Mouse (Mus musculus): Measurements from ENCODE around the gene Asna1. TPM values are rescaled to one million over a fixed set of nuclear protein-coding genes. Genes with fewer than 3 reads are reported as not detected.

The Asna1 gene
- total RNA-seq, 2 experiments from 2014 or later, result 68.4 to 78.2 TPM

GRCm38 (mm10) chr8:85035728-85036310 is 10.7 kb upstream of the Asna1 start:
- ATAC-seq (replicated peaks; ENCODE audit: poor library complexity), result no peak

DNA sequence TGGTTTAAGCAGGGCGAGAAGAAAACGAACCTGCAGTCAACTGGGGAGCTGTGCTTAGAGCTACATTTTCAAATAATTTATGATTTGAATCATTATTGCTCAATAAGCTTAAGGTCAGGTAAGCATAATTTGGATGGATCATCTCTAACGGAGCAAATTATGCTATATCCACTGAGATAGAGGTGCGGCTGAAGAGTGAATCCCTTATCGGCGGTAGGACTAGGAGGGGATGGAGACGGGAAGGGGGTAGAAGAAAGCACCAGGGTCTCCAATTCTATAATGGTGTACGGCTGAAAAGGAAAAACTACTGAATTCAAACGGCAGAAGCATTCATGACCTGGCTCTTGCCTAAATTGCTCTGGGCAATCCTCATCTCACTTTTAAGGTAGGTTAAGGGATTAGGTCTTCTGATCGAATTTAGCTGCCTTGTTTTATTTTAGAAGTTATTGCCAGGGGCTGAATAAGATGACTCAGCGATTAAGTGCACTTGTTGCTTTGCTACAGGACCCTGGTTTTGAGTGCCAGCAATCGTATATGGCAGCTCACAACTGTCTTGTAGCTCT is 10.2 kb upstream of the Asna1 start:
- ATAC-seq (replicated peaks; ENCODE audit: poor library complexity), result no peak

GRCm38 (mm10) chr8:85034764-85035163 is 9.7 kb upstream of the Asna1 start:
- peak; percentile 26 for ATAC-seq (replicated peaks; ENCODE audit: poor library complexity)

DNA sequence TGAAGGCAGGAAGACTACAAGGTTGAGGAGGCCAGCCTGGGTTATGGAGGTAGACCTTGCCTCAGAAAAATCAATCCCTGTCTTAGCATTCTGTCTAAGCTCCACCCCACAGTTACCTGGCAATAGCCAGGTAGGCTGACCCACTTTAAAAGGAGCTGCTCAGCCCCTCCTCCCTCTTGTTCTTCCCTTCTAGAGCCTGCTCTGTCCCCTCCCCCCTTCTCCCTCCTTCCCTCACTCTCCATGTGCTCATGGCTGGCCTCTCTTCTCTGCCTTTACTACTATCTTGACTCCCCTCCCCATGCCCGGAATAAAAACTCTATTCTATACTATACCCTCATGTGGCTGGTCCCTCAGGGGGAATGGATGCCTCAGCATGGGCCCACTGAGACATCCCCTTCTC is 8.8 kb upstream of the Asna1 start:
- ATAC-seq (replicated peaks; ENCODE audit: poor library complexity), result no peak

GRCm38 (mm10) chr8:85032622-85033311 is 7.7 kb upstream of the Asna1 start:
- ATAC-seq (replicated peaks; ENCODE audit: poor library complexity), result no peak

DNA sequence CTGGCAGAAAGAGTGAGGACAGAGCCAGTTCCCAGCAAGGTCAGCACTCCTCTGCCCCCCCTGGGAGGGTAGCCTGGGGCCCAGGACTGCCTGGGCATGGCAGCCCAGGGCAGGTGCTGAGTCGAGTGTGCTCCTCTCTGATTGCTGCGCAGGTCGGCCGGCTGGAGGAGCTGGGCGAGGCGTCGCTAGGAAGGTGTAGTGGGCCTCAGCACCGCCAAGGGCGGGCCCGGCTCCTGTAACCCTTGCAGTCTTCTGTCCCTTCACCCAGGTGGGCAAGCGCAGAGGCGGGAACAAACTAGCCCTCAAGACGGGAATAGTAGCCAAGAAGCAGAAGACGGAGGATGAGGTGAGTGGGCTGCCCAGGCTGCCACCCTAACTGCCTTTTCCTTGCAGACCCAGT is 4.2 kb upstream of the Asna1 start:
- ATAC-seq (replicated peaks; ENCODE audit: poor library complexity), result no peak

DNA sequence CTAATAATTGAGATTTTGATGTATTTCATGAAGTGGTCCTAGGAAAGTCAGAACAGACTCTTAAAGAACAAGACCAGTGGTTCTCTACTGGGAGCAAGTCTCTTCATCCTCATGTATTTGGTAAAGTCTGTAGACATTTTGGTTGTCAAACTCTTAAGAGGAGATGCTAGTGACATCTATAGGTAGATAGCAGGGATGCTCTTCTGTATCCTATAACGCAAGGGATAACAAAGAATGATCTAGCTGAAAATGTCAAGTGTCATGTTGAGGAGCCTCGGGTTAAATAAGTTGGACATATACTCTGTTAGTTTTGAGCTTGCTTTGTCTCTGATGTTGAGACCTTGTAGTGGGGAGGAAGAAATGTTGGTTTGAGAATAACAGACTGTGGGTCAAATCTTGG is 2.8 kb upstream of the Asna1 start:
- no peak for ATAC-seq (replicated peaks; ENCODE audit: poor library complexity)

DNA sequence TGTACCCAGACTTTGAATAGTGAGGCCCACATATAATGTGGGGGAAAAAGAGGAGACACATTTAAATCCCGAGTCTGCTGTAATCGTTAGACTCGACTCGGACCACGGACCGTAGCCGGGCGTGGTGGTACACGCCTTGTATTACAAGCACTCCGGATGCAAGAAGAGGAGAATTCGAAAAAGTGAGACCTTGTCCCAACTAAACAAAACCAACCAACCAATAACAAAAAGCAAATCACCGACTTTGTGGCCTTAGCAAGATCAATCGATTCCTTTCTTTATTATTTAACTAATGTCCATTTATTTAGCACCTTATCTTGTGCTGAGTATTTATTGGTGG is 2.4 kb upstream of the Asna1 start:
- no peak for ATAC-seq (replicated peaks; ENCODE audit: poor library complexity)

DNA sequence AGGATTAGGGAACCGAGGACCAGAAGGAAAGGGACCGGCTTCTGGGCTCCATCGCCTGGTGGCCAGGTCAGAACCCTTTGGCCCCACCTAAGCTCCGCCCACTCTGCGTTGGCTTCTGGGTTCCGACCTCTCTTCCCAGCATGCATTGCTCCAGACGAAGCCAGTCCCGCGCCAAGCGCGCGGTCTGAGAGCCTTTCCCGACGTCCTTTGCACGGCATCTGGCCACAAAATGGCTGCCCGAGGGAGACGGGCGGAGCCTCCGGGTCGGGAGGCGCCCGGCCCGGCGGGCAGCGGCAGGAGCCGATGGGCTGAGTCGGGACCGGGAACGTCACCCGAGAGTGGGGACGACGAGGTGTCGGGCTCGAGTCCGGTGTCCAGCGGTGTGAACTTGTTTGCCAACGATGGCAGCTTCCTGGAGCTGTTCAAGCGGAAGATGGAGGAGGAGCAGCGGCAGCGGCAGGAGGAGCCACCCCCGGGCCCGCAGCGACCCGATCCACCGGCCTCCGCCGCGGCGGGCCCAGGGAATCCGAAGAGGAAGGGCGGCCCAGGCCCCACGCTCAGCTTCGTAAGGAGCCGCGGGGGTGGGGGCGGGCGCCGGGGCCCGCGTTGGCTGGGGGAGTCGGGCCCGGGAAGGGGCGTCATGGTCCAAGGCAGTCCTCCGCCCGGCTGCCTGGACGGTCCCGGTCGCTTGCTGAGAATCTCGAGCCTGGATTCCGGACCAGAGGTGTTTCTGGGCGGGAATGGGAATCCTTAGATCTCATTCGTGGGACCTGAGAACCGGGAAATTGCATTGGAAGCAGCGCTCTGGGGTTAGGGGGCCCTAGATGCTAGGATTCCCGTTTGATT is 1.8 kb upstream of the Asna1 start, which contains the start of gene Trir:
Trir (plus strand) TSS at position 154 of the 846 bp plus-strand sequence.
- peak; percentile 84 for ATAC-seq (replicated peaks; ENCODE audit: poor library complexity)

DNA sequence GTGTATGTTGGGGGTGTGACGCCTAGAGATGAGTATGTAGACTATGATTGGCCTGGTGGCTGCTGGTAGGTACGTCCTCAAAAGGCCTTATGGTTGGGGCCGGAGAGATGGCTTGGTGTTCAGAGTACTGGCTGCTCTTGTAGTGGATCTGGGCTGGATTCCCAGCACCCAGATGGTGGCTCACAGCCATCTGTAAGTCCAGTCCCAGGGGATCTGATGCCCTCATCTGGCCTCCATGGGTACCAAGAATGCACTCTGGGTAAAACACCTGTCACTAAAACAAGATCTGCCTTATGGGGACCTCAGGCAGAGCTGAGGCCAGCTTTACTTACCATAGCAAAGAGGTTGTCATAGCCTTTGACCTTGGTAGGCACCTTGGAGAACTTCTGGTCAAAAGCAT is 1.2 kb downstream of the Asna1 start:
- ATAC-seq (replicated peaks; ENCODE audit: poor library complexity), result no peak

DNA sequence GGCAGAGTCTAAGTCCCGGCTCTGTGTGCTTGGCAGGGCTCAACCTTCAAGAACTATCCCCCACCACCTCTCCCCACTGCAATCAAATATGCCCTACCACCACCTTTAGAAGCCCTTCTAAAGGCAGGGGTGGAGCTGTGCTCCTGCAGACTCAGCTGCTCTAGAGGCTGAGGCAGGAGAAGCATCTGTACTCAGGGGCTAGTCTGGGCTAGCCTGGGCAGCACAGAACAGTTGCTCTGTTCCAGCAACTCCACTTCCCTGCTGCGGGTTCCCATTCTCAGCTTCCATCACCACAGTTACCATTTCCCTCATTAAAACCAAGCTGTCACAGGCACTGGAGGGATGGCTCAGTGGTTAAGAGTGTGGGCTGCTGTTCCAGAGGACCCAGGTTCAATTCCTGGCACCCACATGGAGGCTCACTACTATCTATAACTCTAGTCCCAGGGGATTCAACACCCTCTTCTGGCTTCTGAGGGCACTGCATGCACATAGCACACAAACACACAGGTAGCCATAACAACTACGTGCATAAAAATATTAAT is 3.5 kb downstream of the Asna1 start:
- ATAC-seq (replicated peaks; ENCODE audit: poor library complexity), result no peak

DNA sequence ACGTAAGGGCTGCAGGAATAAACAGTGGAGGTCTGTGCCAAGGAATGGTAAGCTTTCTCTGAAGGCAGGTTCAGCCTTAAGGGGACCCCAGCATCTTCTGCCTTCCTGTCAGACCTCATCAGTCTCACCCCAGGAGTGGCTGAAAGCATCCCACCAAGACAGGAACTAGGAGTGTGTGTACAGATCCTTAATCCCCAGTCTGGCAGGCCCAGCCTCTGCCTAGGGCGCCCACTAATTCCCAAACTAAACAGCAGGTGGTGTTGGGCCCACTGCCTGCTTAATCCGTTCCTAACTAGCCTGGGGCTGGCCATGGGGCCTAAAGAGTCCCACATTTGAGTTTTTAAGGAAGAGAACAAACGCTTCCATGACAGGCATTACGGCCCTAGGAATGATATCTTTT is 7.9 kb downstream of the Asna1 start:
- no peak for ATAC-seq (replicated peaks; ENCODE audit: poor library complexity)

- no peak for ATAC-seq (replicated peaks; ENCODE audit: poor library complexity)
These were observed 8.4 kb downstream of the Asna1 start for GRCm38 (mm10) chr8:85016724-85017123.

- ATAC-seq (replicated peaks; ENCODE audit: poor library complexity), result no peak
These were observed 10.7 kb downstream of the Asna1 start, which contains the start of gene Best2 for GRCm38 (mm10) chr8:85014431-85014830. TSS of gene Best2 (minus strand) at chr8:85014531.

GRCm38 (mm10) chr8:85013230-85013840 is 11.7 kb downstream of the Asna1 start:
- ATAC-seq (replicated peaks; ENCODE audit: poor library complexity), result peak; percentile 98

DNA sequence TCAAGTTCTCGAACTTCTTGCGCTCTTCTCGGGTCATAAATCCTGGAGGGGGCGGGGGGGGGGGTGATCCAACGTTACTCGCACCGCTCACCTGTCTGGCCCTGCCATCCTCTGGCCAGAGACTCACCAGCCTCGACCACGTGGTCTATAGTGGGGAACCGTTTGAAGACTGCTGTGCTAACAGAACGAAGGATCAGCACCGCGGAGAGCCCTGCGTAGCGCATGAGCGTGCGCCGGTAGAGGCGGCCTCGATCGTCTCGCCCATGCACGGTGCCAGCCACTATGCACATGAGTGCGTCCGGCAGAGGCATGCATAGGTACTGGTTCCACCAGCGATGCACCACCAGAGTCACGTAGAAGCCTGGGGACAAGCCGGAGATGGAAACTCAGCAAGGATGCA is 13.8 kb downstream of the Asna1 start:
- peak; percentile 49 for ATAC-seq (replicated peaks; ENCODE audit: poor library complexity)

DNA sequence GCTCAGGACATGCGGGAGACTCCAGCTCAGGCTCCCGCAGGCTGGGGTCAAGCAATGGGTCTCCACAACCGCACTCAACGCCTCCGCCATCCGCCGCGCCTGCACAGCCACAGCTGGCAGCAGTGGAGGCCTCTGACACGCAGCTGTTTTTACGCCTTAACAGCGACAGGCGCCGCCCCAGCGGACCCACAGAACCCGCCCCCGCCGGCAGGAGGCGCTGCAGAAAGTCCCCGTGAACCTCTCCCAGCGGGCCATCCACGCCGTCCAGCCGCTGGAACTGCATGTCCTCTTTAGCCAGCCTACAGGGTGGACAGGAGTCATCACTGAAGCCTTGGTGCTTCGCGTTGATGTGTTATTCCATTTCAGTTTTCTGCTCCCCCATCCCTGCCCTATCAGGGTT is 17.4 kb downstream of the Asna1 start:
- ATAC-seq (replicated peaks; ENCODE audit: poor library complexity), result peak; percentile 80

DNA sequence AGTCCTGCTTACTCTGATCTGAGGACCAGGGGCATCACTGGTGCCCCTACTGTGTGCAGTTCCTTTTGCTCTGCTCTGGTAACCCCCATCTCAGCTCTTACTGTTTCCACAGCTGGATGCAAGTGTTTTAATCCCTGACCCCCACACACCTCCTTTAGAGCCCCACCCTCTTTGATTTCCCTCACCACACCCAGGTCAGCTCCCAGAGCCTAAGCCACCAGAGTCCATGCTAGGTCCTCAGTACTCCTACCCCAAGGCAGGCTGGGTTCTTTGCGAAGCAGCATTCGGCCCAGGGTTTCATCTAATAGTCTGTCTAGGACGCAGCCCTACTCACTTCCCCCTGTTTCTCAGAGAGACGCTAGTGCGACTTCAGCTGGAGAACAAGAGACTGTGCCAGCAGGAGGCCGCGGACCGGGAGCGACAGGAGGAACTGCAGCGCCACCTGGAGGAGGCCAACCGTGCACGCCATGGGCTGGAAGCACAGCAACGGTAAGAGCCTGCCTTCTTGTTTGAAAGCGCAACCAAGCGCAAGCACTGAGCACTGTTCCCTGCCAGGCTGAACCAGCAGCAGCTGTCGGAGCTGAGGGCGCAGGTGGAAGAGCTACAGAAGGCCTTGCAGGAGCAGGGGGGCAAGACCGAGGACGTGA is 27.3 kb downstream of the Asna1 start:
- peak; percentile 100 for ATAC-seq (replicated peaks; ENCODE audit: poor library complexity)

- ATAC-seq (replicated peaks; ENCODE audit: poor library complexity), result no peak
These were observed 28.1 kb downstream of the Asna1 start for GRCm38 (mm10) chr8:84996978-84997377.

DNA sequence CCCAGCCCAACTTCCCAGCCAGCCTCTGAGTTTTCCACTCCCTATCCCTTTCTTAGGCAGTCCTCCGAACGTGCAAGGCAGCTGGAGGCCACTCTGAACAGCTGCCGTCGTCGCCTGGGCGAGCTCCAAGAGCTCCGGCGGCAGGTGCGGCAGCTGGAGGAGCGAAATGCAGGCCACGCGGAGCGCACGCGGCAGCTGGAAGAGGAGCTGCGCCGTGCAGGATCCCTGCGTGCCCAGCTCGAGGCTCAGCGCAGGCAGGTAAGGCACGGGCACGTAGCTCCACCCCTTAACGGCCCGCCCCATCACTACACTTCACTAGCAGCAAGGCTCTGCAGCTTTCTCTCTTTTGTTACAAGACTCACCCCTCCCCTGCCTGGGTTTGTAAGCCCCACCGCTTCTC is 29.4 kb downstream of the Asna1 start:
- ATAC-seq (replicated peaks; ENCODE audit: poor library complexity), result no peak
